ENCODE assay signal across 19 mouse cellular contexts in genomic region chr3:96828984-96829383, GRCm38 (mm10). TPM values are rescaled to one million over a fixed set of nuclear protein-coding genes. Genes with fewer than 3 reads are reported as not detected.
DNase-seq lines count a peak whose midpoint lies in the region; ATAC-seq and TF ChIP-seq lines count a peak whose summit lies in the region.
"Had no signal": no experiment of that assay in that cellular context is flagged by ENCODE, and none has a peak within 500 bp of the region (broad histone marks: within the 10 kb centered on the region; RNA-seq: fewer than 3 reads in every experiment).

Gene Pdzk1 (plus strand): TSS chr3:96829284.
Gene Cd160 (minus strand): TSS chr3:96829351.

- H3K36me3 ChIP-seq in heart, embryonic 14.5 days (ENCODE audit: control insufficient read depth, insufficient read depth, low read length), result no peaks in the 10 kb centered on the region
- no peaks in the 10 kb centered on the region for H3K36me3 ChIP-seq in testis, adult 2 months (ENCODE audit: control insufficient read depth, insufficient read depth, low read length)
- H3K36me3 ChIP-seq in liver, embryonic 13.5 days, result no peaks in the 10 kb centered on the region
- H3K36me3 ChIP-seq in small intestine, adult 2 months (ENCODE audit: control insufficient read depth, insufficient read depth, low read length), result peaks cover 3% of the 10 kb centered on the region; the same call in 1 of the 2 replicates
- H3K36me3 ChIP-seq: hindbrain, embryonic 12.5 days had no signal

- no peak within 1 kb of the TSS for H3K4me3 ChIP-seq in heart, embryonic 14.5 days (ENCODE audit: control insufficient read depth in 1 of 2, insufficient read depth in 1 of 2, low read depth in 1 of 2, low read length in 2 of 2)
- H3K4me3 ChIP-seq in testis, adult 2 months (ENCODE audit: control insufficient read depth, low read depth, low read length), result peak within 1 kb of the TSS; percentile 79
- H3K4me3 ChIP-seq in liver, embryonic 13.5 days (replicated peaks), result peak within 1 kb of the TSS; percentile 27
- peak within 1 kb of the TSS; percentile 68 for H3K4me3 ChIP-seq in small intestine, adult 2 months (ENCODE audit: low read depth, low read length)
- H3K4me3 ChIP-seq: heart, adult 2 months; hindbrain, embryonic 12.5 days; megakaryocyte, embryonic 14.5 days had no signal

- no peaks in the 10 kb centered on the region for H3K27me3 ChIP-seq in heart, embryonic 14.5 days (ENCODE audit: control insufficient read depth, insufficient read depth, low read length)
- no peaks in the 10 kb centered on the region for H3K27me3 ChIP-seq in testis, adult 2 months (ENCODE audit: control insufficient read depth, insufficient read depth, low read length)
- no peaks in the 10 kb centered on the region for H3K27me3 ChIP-seq in liver, embryonic 13.5 days
- H3K27me3 ChIP-seq in small intestine, adult 2 months (ENCODE audit: control insufficient read depth, insufficient read depth, low read length), result no peaks in the 10 kb centered on the region
- H3K27me3 ChIP-seq: CH12.LX; hindbrain, embryonic 12.5 days had no signal

- ATAC-seq in heart, embryonic 14.5 days (ENCODE audit: insufficient number of reproducible peaks, insufficient read depth, low FRiP score, low read depth), result no peak
- no peak for ATAC-seq in liver, embryonic 13.5 days (ENCODE audit: low read depth)
- ATAC-seq in CD4-positive, CD25-positive, alpha-beta regulatory T cell, adult 4 months, result no peak

- no peak for TF ChIP-seq CTCF in testis, adult 2 months (IDR thresholded peaks at IDR 0.05; ENCODE audit: control insufficient read depth, insufficient read depth, insufficient replicate concordance, low read depth, low read length)
- TF ChIP-seq CTCF in small intestine, adult 2 months (IDR thresholded peaks at IDR 0.05; ENCODE audit: extremely low read depth, insufficient read length, insufficient replicate concordance, low read depth, low read length), result no peak

- H3K9ac ChIP-seq in heart, embryonic 14.5 days (ENCODE audit: low read length), result no peak within 1 kb of the TSS
- no peak within 1 kb of the TSS for H3K9ac ChIP-seq in liver, embryonic 13.5 days
- H3K9ac ChIP-seq: hindbrain, embryonic 12.5 days had no signal

- no peaks in the 10 kb centered on the region for H3K9me3 ChIP-seq in heart, embryonic 14.5 days (ENCODE audit: control insufficient read depth, low read length)
- H3K9me3 ChIP-seq in liver, embryonic 13.5 days (replicated peaks), result no peaks in the 10 kb centered on the region
- H3K9me3 ChIP-seq: hindbrain, embryonic 12.5 days had no signal

- no peak for TF ChIP-seq POLR2A in testis, adult 2 months (IDR thresholded peaks at IDR 0.05; ENCODE audit: control insufficient read depth, low read depth, low read length)
- no peak for TF ChIP-seq POLR2A in small intestine, adult 2 months (IDR thresholded peaks at IDR 0.05; ENCODE audit: low read depth, low read length)

- H3K4me2 ChIP-seq in heart, embryonic 14.5 days (ENCODE audit: low read length), result peak within 1 kb of the TSS; percentile 12; the same call in 1 of the 2 replicates
- peak within 1 kb of the TSS; percentile 31 for H3K4me2 ChIP-seq in liver, embryonic 13.5 days
- H3K4me2 ChIP-seq: hindbrain, embryonic 12.5 days had no signal

- H3K4me1 ChIP-seq in heart, embryonic 14.5 days (ENCODE audit: control insufficient read depth in 2 of 2, insufficient read depth in 2 of 2, low read length in 2 of 2), result peaks cover 0 to 3% of the 10 kb centered on the region in 2 experiments; a peak in 1 of 4 replicates
- H3K4me1 ChIP-seq in testis, adult 2 months (ENCODE audit: control insufficient read depth, insufficient read depth, low read length), result peaks cover 3% of the 10 kb centered on the region; the same call in 1 of the 2 replicates
- H3K4me1 ChIP-seq in liver, embryonic 13.5 days (replicated peaks), result 0 out of 2 replicates have a peak, but pooled peaks cover 4% of the 10 kb centered on the region
- H3K4me1 ChIP-seq in small intestine, adult 2 months (ENCODE audit: control insufficient read depth, insufficient read depth, insufficient read length, low read length), result peaks cover 21% of the 10 kb centered on the region; the same call in 1 of the 2 replicates
- H3K4me1 ChIP-seq: megakaryocyte, embryonic 14.5 days had no signal

- WGBS in heart, embryonic 14.5 days, result 61% methylated on average over 1 of the region's 1 CpGs
- 74% methylated on average over 1 of the region's 1 CpGs for WGBS in liver, embryonic 13.5 days (ENCODE audit: insufficient replicate concordance)
- WGBS in small intestine, adult 2 months, result 85% methylated on average over 1 of the region's 1 CpGs

- no peak for DNase-seq in heart, adult 11 months
- no peak for DNase-seq in testis, postnatal 10 days (ENCODE audit: low spot score)
- no peak for DNase-seq in liver, embryonic 13.5 days
- DNase-seq in gastrocnemius, postnatal 25 days, result no peak
- DNase-seq: cerebellum, adult 2 months; heart, adult 2 months; kidney, postnatal 14 days; left cerebral cortex, postnatal 4 days; thymus, postnatal 4 days had no signal

- H3K27ac ChIP-seq in heart, embryonic 14.5 days (replicated peaks in 1 of 2; ENCODE audit: control insufficient read depth in 1 of 2, insufficient read depth in 1 of 2, low read depth in 2 of 2, low read length in 2 of 2), result no peak within 1 kb of the TSS
- H3K27ac ChIP-seq in testis, adult 2 months (ENCODE audit: control insufficient read depth, insufficient read depth, low read depth, low read length), result no peak within 1 kb of the TSS
- H3K27ac ChIP-seq in liver, embryonic 13.5 days, result no peak within 1 kb of the TSS
- H3K27ac ChIP-seq in small intestine, adult 2 months (ENCODE audit: insufficient read depth, low read depth, low read length), result peak within 1 kb of the TSS; percentile 91
- H3K27ac ChIP-seq: heart, adult 2 months; hindbrain, embryonic 12.5 days had no signal

RNA-seq across cellular contexts. Expression of gene Pdzk1, which starts in this region (rescaled TPM):
- not detected in 2 replicates for polyA plus RNA-seq in heart, embryonic 14.5 days (2014; fragmentation: Nextera tagmentation; extraction: Ambion mirVana)
- polyA plus RNA-seq in testis, adult 2 months (2012; rRNA removed), result 132 and 143 TPM in 2 replicates
- polyA plus RNA-seq in liver, embryonic 13.5 days (2015; fragmentation: Nextera tagmentation; extraction: Ambion mirVana), result 8.2 and 9.4 TPM in 2 replicates
- 11.4 and 58.3 TPM in 2 replicates for polyA plus RNA-seq in small intestine, adult 2 months (2012; rRNA removed)
- total RNA-seq in gastrocnemius, postnatal 25 days (2021), result not detected
- polyA plus RNA-seq in CD4-positive, CD25-positive, alpha-beta regulatory T cell, adult 4 months (2017; shearing (Covaris generic)), result under 1 TPM; 0.32 to 0.85 TPM
- total RNA-seq: heart, adult 2 months; left cerebral cortex, postnatal 4 days had no signal
- polyA plus RNA-seq: lung, embryonic 16.5 days; neural tube, embryonic 11.5 days had no signal

RNA-seq across cellular contexts. Expression of gene Cd160, which starts in this region (rescaled TPM):
- not detected in 2 replicates for polyA plus RNA-seq in heart, embryonic 14.5 days (2014; fragmentation: Nextera tagmentation; extraction: Ambion mirVana)
- polyA plus RNA-seq in testis, adult 2 months (2012; rRNA removed), result not detected in 2 replicates
- polyA plus RNA-seq in liver, embryonic 13.5 days (2015; fragmentation: Nextera tagmentation; extraction: Ambion mirVana), result 0.14 and 0.16 TPM in 2 replicates
- 2.4 and 3.4 TPM in 2 replicates for polyA plus RNA-seq in small intestine, adult 2 months (2012; rRNA removed)
- not detected for total RNA-seq in gastrocnemius, postnatal 25 days (2021)
- 10 to 100 TPM; 29.0 to 38.4 TPM for polyA plus RNA-seq in CD4-positive, CD25-positive, alpha-beta regulatory T cell, adult 4 months (2017; shearing (Covaris generic))
- total RNA-seq: CH12.LX; heart, adult 2 months; layer of hippocampus, postnatal 14 days; left cerebral cortex, postnatal 4 days had no signal
- polyA plus RNA-seq: cerebellum, adult 2 months had no signal

Comparison
In these comparisons a context has a peak if more than half of its experiments do, and no peak if none do; other contexts are left out.
1. H3K4me3 ChIP-seq: peak in testis, adult 2 months (single experiment), liver, embryonic 13.5 days (single experiment) and small intestine, adult 2 months (single experiment); none in heart, embryonic 14.5 days (0 of 2).